Mouse (Mus musculus) embryo, embryonic 10 days (tissue): ENCODE measurements around the gene Arrb1.
A peak's percentile ranks its signal among the peaks of the same experiment; 100 is the strongest.

Experiments
- DNase-seq: peaks from one replicate; pipeline ENCODE4 v3.0.0-alpha.2; 2015; ENCODE audit warnings: low spot score

The Arrb1 gene

DNA sequence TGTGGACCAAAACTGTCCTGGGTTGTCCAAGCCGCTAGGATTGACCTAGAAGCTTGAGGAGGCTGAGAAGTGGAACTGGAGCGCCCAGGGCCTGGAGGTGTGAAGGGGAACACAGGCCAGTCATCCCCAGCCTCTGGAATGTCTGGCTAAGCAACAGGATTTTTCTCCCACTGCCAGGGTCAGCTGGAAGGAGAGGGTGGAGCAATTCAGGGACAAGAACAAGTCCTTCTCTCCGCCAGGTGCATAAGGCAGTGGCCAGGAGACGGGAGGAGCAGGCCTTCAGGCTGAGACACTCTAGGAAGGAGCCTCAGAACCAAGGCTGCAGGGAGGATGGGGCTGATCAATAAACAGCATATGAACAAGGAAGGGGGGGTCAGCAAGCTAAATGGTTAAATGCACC lies 3.2 kb downstream of the Arrb1 start:
- DNase-seq, result no peak

DNA sequence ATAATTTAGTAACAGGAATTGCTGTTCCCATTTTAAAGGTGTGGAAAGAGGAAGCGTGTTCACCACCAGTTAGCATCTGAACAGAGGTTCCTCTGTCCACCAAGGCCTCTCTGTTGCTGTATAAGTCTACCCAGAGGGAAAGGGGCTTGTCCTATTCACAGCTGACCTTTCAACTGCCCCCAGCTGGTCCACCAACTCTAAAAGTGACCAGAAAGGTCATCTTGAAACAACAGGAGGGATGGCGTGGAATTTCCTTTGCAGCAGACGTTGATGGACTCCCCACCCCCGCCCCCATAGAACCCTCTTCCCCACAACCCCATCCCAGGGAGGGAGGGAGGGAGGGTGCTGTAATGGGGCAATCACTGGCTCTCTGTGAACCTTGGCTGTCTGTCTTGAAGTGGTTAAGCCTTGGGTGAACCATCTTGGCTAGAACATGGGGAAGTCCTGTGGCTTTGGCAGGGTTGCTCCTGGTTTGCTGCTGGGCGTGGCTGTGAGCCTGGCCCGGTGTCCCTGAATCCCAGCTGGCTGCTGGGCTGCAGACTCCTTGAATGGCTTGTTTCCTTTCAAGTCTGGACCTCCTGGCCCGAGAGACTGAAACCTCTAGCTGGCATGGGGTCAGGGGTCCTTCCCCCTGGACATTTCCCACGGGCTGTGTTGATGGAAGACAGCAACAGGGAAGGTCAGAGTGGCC lies 4.1 kb downstream of the Arrb1 start:
- DNase-seq, result peak; percentile 82

DNA sequence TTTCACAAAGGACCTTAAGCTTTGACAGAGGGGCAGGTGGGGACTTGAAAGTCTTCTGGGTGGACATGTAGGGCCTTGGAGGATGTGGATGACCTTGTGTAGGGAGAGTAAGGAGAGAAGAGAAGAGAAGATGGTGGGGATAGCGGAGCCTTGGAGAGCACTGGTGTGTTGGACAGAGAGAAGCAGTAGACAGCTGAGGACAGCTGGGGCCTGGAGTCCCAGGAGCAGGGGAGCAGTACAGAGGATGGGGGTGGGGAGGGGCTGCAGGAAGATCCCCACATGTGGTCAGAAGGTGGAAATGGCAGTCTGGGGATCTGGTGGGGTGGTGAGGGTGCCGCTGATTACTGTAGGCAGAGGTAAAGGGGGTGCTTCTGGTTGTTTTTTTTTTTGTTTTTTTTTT lies 4.8 kb downstream of the Arrb1 start:
- DNase-seq, result no peak

DNA sequence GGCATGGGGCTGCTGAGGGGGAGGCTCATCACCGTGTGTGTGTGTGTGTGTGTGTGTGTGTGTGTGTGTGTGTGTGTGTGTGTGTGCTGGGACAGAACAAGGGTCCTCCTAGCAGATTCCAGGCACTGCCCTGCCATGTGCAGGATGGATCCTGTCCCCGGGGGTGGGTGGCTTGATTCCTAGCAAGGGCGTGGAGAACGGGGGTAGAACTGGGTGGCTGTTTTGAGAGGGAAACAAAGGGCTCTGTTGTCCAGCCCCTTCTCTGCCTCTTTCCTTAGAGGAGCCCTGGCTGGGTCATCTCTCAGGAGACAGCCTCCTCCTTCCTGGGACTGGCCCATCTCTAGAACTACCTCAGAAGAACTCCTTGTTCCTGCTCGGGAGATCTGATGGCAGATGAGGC lies 5.9 kb downstream of the Arrb1 start:
- no peak for DNase-seq

DNA sequence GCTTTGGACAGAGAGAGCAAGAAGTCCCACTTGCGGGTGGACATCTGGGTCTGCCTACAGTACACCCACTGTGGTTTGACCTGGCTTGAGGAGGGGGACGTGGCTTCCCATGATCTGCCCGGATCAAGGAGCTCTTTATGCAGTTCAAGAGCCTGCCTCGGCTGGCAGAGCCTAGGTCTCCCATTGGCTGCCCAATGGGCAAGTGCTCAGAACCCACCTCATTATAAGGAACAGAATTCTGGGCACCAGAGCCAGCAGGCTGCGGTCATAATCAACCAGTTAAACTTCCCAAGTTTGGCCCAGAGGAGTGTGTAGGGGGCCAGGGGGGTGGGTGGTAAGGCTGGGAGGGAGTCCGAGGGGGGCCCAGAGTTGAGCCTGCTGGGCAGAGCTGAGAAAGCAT lies 9.0 kb downstream of the Arrb1 start:
- no peak for DNase-seq

DNA sequence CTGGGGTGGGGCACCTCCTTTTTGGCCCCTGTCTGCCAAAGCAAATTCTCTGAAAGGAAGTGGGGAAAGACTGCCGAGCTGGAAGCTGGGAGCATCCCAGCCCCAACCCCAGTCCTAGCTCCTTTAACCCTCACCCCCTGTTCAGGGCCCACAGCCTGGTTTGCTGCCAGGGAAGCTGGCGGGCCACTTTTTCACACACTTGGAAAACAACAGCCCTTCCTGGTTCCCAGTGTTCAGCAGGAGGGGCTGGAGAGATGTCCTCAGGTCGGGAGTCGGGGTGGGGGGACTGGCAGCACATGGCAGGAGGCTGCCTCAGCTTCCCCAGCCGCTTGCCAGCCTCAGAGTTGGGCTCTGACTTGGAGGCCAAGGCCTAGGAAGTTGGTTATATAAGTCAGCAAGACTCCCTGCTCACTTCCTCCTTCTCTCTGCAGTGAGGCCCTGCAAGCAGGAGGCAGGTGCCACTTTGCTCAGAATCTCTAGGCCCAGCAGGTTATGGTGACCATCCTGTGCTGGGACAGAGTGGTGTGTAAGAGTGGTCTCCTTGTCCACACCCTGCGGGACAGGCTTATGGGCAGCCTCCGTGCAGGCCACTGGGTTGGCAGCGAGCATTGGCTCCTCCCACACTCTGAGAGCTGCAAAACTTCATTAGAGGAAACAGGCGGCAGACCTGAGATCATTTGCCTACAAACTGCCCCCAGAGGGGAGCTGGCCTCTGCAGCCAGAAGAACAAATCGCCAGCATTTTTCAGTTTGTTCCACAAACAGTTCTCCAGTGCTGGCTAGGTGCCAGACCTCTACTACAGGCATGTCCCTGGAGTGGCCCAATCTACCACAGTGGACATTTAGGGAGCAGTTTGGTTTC lies 10.8 kb downstream of the Arrb1 start:
- DNase-seq, result peak; percentile 36

DNA sequence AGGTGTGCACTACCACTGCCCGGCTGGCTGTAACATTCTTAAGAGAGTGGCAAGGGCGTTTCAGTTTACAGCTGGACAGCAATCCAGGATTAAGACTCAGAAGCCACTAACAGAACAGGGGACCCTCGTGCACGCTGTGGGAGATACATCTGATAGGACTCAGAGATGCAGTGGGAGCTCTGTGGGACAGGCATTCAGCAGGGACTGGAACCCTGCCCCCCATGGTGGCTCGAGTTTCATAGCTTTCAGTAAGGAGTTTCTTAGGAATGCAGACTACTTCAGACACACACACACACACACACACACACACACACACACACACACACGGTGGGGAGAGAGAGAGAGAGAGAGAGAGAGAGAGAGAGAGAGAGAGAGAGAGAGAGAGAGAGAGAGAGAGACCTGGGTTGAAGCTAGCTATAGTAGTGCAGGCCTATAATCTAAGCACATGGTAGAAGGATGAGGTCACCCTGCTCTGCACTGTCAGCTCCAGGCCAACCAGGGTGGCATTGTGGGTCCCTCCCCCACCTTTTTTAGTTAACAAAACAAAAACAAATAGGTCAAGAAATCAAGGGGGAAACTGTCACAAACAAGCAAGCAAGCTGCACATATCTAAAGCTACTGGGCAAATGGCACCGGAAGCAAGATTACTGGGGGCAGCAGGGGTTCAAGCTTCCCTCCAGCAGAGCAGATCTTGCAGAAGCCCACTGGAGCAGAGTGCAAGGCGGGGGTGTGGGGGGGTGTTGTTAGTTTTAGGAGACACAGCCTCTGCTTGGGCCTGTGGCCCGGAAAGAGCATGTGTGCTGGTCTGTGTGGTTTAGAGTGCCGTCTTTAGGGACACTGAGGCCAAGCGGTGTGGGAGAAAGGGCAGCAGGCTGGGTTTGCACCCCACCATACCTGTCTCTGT lies 12.6 kb downstream of the Arrb1 start:
- no peak for DNase-seq

DNA sequence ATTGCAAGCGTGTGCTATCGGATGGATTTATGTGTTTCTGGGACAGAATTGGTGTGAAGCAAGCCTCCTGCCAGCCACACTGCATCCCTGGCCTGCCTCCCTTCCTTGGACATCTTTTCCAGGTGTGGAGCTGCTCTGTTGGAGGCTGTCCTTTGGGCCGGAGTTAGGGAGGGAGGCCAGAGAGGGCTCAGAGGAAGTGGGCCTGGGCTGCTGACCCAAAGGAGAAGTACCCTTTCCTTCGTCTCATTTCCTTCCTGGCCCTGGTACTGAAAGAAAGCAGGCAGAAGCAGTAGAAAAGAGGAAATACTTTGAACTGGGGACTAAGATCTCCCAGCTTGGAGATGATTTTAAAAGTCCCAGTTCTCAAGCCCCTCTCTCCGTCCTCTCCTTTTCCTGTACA lies 14.4 kb downstream of the Arrb1 start:
- DNase-seq, result no peak

DNA sequence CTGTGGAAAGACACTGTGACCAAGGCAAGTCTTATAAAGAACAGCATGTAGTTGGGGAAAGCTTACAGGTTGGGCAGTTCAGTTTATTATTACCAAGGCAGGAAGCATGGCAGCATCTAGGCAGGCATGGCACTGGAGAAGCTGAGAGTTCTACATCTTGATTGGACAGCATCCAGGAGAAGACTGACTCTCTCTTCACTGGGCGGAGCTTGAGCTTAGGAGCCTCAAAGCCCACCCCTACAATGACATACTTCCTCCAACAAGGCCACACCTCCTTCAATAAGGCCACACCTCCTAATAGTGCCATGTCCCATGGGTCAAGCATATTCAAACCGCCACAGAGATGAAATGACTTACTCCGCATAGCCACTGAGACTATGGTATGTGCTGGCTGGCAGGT lies 16.4 kb downstream of the Arrb1 start:
- no peak for DNase-seq

DNA sequence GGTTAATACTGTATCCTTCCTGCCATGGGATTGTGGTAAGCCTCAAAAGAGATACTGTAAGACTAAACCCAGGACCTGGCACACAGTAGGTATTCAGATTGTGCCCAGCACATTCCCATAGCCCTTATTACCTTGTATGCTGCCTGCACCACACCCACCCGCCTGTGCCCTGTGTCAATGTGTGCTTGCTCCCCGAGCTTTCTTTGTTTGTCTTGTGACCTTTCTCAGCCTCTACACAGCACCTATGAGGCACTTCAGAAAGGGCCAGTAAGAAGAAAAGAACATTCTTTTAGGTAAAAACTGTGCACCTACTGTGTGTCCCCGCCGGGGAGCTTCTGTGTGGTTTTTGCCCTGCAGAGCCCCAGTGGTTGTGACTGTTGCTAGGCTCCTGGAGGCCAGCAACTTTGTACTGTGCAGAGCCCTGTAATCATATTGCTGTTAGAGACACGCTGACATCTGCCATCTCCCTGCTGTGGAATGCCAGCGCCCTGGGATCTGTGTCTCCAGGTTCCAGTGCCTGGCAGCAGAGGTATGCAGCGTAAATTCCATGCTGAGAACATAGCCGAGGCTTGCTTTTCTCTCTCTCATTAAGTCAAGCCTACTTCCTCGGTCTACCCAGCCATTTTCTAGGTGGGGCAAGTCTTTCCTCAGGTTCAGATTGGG lies 18.1 kb downstream of the Arrb1 start:
- DNase-seq, result peak; percentile 64

DNA sequence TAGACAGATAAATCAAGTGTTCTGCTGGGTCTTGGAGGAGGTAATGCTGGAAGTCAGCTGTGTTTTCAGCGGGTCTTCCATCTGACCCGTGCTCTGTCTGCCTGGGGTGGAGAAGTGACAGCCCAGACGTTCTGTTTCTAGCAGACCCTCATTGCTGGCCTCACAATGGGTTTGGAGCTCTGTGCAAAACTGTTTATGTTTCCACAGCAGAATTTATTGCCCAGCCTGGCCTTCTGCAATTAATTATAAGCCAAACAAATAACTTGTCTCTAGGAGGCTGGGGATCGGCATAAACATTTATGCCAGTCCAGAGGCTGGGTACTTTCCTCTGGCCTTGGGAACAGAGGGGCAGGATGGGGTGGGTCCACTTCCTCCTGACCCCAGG lies 18.6 kb downstream of the Arrb1 start:
- DNase-seq, result no peak

DNA sequence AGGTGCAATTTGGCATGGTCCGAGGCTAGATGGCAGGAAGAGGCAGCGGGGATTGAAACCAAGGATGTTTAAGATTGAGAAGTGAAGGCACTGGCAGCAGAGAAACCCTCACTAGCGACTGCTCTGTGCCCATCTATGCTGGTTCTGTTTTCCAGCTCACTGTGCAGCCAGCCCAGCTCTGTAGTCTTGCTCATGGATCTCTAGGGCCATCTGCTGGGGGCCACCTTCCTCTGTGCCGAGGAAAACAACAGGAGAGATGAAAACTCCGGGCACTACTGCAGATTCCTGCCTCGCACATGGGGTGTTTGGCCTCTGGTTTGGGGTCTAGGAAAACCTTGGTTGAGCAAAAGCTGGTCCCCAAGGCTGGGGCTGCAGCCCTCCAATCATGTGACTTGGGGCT lies 20.6 kb downstream of the Arrb1 start:
- peak; percentile 74 for DNase-seq

DNA sequence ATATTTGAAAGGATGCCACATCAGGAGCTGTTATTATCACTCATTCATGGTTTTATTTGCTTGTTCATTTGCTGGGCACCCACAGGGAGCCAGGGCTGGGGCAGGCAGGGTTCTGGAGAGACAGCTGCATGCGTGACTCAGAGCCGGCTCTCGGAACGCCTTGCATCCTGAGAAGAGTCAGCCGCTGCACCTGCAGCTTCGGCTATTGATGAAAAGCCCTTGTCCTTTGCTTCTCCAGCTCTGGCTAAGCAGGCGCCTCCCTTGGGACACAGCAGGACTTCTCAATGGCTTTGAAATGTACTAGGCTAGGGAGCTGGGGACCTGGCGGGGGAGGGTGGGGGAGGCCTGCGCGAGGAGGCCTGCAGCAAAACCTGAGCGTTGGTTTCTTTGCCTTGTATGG lies 23.8 kb downstream of the Arrb1 start:
- DNase-seq, result no peak

DNA sequence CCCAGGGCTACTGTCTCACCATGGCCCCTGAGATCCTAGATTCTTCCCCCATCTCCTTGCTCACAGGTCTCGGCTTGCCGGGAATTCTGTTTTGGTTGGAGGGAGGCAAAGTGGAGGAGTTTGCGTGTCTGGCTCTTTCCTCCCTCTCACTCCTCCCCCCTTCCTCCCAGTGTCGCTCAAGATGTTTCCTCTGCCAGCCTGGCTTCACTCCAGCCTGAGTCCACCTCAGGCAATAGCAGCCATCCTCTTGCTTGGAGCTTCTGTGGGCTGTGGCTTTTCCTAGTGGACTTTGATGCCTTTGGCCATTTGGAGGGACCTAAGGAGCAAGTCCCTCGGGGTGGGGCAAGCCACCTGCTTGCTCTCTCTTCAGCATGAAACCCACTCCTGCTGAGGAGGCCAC lies 27.2 kb downstream of the Arrb1 start:
- peak; percentile 40 for DNase-seq

DNA sequence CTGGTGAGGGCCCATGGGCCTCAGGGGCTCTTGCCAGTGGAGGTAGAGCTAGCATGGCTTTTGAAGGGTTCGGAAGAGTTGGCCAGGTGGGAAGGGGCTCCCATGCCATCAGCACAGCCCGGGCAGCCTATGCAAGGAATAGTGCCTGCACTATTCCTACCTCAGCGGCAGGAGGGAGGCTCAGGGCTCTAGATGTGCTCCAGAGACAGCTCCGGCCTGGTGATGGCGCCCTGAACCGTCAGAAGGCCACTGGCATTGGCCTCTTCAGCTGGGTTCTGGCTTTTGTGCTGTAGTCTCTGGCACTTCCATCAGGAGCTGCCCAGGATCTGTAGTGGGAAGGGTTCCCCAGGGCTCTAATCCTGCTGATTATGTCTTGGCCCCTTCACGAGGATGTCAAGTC lies 28.0 kb downstream of the Arrb1 start:
- no peak for DNase-seq

DNA sequence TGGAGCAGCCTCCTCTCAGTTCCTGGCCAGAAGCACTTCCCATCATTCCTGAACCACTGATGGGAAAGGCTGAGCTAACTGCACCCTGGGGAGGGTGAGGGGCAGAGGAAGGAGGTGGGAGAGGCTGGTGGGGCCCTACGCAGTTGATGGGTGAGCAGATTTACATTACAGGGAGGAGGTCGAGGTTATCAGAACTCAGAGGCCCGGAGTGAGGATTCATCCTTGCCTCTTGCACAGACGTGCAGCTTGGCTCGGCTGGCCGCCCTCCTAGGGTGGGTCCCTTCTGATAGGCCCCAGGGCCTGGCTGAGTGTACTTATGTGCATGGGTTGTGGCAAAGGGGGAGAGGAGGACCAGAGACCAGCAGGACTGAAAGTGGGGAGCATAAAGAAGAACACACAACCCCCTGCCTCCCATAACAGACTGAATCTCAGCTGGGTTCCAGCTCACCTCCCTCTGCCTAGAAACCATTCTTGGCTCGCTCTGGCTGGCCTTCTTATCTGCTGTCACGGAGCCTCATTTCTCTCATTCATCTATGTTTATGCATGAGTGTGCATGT lies 30.1 kb downstream of the Arrb1 start:
- DNase-seq, result no peak

DNA sequence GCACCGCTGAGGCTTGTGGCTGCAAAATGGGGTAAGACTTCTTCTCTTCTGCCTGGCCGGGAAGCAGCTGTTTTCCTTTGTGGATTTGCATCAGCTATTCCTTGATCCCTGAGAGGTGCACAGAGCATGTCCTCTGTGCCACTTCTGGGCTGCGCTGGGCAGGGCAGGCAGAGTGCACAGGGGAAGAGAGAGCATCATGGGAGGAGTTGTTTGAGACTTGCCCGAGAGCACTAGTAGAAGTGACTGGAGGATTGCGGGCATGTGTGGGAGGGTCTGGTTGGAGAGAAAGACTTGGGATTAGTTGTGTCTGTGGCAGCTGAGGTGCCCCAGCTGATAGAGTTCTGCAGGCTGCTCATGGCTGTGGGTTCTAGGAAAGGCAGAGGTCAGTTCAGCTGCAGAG lies 35.4 kb downstream of the Arrb1 start:
- no peak for DNase-seq

DNA sequence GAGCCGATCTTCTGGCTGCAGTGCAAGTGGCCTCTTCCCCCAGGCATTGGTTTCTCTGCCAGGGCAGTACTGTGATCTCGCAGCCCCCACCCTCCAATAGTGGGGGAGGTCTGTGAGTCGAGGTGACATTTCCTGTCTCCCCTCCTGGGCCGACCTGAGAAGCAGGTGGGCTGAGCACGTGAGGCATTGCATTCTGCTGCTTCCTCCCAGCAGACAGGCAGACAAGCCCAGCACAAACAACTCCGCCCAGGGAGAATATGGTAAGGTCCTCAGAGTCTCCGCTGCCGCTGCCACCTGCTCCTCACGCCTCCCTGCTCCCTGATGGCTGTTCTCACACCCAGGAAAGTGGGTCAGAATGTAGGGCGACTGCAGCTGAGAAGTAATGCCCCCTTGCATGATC lies 37.7 kb downstream of the Arrb1 start:
- DNase-seq, result no peak

DNA sequence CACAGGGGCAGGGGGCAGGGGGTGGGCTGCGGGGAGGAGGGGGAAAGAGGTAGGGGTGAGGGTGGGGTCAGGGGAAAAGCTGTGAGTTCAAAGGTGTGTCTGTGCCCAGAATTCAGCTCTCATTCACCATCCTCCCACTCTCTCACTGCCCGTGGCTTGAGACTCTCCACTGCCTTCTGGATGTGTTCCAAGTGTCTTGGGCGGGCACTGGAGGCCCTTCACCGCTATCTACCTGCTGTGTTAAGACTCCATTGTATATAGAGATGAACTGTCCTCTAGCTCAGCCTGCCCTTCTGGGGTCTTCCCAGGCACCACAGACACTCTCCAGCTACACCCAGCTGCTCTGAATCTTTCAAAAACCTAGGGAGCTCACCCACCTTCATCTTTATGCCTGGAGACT lies 38.1 kb downstream of the Arrb1 start:
- no peak for DNase-seq

DNA sequence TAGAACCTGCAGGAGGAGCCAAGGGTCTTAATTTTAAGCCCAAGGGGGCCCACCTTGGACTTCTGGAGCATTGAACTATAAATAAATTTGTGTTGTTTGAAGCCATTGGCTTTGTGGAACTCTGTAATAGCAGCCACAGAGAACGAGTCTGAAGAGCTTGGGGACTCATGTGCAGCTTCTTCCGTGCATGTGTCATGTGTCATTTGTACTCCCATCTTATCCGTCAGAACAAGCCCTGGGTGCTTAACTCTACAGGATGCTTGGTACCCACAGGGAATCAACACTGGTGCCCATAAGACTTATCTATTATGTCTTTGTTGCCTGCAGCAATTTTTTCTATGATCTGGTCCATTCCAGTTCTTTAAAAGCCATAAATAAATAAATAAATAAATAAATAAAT lies 43.0 kb downstream of the Arrb1 start:
- no peak for DNase-seq

DNA sequence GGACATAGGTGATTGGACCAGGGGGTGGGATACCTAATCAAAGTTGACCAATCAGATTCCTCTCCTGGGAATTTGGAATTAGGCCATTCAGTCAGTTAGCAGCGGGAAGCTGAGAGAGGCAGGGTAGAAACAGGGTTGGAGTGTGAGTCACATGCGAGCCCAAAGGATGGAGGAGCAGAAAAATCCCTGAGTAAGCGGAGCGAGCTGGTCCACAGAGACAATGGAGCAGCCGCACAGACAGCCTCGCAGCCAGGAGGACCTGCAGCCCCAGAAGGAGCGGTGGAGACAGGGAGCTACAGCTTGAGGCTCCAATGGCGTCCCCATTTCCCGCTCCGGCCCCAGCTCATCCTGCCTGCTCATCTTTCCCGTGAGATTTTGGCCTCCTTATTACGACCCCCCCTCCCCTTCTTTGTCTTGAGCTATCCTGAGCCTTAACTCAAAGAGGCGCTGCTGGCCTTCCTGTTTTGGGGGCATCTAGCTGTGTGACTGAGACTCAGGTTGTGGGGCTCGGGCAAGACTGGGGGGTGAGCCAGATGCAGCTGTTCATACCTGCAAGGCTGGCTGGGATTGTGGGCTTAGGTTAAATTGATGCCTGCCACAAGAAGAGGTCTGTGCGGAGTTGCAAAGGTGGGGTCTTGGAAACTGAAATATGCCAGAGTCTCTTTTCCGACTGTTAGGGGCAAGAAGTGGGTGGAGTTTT lies 44.4 kb downstream of the Arrb1 start:
- DNase-seq, result peak; percentile 49
